Mouse (Mus musculus): Measurements from ENCODE around the gene Rmnd5b.

The Rmnd5b gene

GRCm38 (mm10) chr11:51591915-51592314 is 43.8 kb downstream of the Rmnd5b start:
- DNase-seq (ENCODE audit: low read depth, low spot score) = no peak

GRCm38 (mm10) chr11:51591168-51591567 is 44.5 kb downstream of the Rmnd5b start:
- peak; percentile 58 for DNase-seq (ENCODE audit: low read depth, low spot score)

GRCm38 (mm10) chr11:51590002-51590401 is 45.7 kb downstream of the Rmnd5b start:
- DNase-seq (ENCODE audit: low read depth, low spot score) = no peak

GRCm38 (mm10) chr11:51588833-51589232 is 46.9 kb downstream of the Rmnd5b start:
- peak; percentile 63 for DNase-seq (ENCODE audit: low read depth, low spot score)

GRCm38 (mm10) chr11:51587059-51587458 is 48.6 kb downstream of the Rmnd5b start:
- no peak for DNase-seq (ENCODE audit: low read depth, low spot score)

- DNase-seq (ENCODE audit: low read depth, low spot score) = no peak
Measured at GRCm38 (mm10) chr11:51586411-51586810, 49.3 kb downstream of the Rmnd5b start.

- DNase-seq (ENCODE audit: low read depth, low spot score) = no peak
Measured at GRCm38 (mm10) chr11:51585608-51586252, 50.0 kb downstream of the Rmnd5b start.

- peak; percentile 96 for DNase-seq (ENCODE audit: low read depth, low spot score)
Measured at GRCm38 (mm10) chr11:51584431-51585248, 51.1 kb downstream of the Rmnd5b start, which contains the start of gene Phykpl. Gene Phykpl, plus strand, starts transcription at chr11:51584757.

GRCm38 (mm10) chr11:51584057-51584430 is 51.7 kb downstream of the Rmnd5b start:
- DNase-seq (ENCODE audit: low read depth, low spot score) = no peak

GRCm38 (mm10) chr11:51582713-51583112 is 53.0 kb downstream of the Rmnd5b start:
- peak; percentile 72 for DNase-seq (ENCODE audit: low read depth, low spot score)

GRCm38 (mm10) chr11:51579024-51579423 is 56.7 kb downstream of the Rmnd5b start:
- DNase-seq (ENCODE audit: low read depth, low spot score) = no peak

- no peak for DNase-seq (ENCODE audit: low read depth, low spot score)
Measured at GRCm38 (mm10) chr11:51577587-51577986, 58.1 kb downstream of the Rmnd5b start.

GRCm38 (mm10) chr11:51576454-51576853 is 59.2 kb downstream of the Rmnd5b start:
- DNase-seq (ENCODE audit: low read depth, low spot score) = no peak
